Mouse (Mus musculus): ENCODE measurements at regions not wholly inside any gene's neighbourhood (a gene's known extent, or its start where the extent isn't known, plus 50 kb on each side); places are given as distances from the start of the nearest gene placed in this dataset.
"Not testable (repeated sequence)": the region's sequence is repeated elsewhere in the genome, so short reads cannot be mapped to it uniquely, and the experiment has no call there.

GRCm38 (mm10) chr12:107183283-107183682, 305.1 kb upstream of the 3110018I06Rik start:
- DNase-seq = no peak

DNA sequence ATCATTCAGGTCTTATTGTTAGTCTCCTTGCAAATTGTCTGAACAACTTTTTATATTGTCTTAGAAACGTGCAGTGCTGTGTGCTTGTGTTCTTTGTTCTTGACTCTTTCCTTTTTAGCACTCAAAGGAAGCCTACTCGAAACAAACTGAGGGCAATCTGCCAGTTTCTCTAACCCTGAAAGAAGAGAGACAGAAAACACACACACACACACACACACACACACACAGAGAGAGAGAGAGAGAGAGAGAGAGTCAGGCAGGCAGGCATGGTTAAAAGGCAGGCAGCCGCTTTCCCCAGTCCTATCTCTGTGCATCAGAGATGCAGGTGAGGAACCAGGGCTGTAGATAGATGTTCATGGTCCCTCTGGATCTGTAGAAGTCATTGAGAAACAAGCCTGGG, 304.0 kb upstream of the 3110018I06Rik start:
- no peak for DNase-seq

- no peak for DNase-seq
Observed at GRCm38 (mm10) chr12:107186361-107186760, 302.1 kb upstream of the 3110018I06Rik start.

DNA sequence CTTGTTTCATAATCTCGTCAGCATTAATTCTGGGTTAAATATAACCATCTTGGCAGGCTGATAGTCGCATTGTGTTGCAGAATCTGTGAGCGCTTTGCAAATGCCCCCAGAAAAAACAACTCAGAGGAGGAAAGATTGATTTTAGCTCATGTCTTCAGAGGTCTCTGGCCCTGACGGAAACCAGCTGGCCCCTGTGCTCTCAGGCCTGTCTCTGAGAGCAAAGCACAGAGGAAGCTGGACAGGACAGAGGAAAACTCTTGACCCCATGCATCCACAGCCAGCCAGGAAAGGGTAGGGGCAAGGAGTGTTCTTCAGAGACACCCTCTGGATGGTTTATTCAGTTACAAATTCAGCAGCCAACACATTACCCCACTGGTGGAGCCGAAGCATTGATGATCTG, 300.4 kb upstream of the 3110018I06Rik start:
- DNase-seq = no peak

GRCm38 (mm10) chr12:107198389-107199018, 289.9 kb upstream of the 3110018I06Rik start:
- no peak for DNase-seq

DNA sequence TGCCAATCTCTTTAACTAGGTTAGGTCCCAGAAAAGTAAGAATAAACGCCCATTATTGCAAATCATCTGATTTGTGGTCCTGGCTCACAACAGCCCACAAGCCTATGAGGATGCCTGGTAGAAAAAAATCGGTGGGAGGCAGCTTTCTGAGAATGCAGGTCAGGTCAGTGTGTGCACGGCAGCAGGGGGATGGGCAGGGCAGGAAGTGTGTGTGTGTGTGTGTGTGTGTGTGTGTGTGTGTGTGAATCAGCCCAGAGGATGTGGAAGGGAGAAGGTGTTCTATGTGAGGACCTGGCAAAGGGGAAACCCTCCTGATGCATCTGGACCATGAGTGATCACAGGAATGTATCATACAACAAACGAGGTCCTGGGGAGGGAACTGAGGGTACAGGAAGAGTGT, 287.5 kb upstream of the 3110018I06Rik start:
- no peak for DNase-seq

- DNase-seq = not testable (repeated sequence)
Observed at GRCm38 (mm10) chr12:107208826-107209225, 279.6 kb upstream of the 3110018I06Rik start.

DNA sequence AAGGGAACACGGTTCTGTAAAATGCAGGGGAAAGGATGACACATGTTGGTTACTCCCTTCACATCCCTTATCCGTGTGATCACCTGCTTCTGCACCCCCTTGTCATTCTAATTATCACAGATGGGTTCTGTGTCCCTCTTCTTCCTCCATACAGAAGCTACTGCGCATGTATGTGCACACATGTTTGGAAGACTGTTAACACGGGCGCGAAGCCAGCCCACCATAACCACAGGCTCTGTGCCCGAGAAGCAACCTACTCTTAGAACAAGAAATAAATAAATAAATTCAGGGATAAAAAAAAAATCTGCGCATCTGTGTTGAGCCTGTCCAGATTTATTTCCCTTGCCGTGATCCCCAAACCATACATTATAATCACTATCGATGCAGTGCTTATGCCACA, 275.6 kb upstream of the 3110018I06Rik start:
- DNase-seq = no peak

- no peak for DNase-seq
Observed at GRCm38 (mm10) chr12:107216119-107216518, 272.3 kb upstream of the 3110018I06Rik start.

- no peak for DNase-seq
Observed at GRCm38 (mm10) chr12:107221276-107221970, 267.0 kb upstream of the 3110018I06Rik start.

- DNase-seq = no peak
Observed at GRCm38 (mm10) chr12:107222106-107222505, 266.3 kb upstream of the 3110018I06Rik start.

DNA sequence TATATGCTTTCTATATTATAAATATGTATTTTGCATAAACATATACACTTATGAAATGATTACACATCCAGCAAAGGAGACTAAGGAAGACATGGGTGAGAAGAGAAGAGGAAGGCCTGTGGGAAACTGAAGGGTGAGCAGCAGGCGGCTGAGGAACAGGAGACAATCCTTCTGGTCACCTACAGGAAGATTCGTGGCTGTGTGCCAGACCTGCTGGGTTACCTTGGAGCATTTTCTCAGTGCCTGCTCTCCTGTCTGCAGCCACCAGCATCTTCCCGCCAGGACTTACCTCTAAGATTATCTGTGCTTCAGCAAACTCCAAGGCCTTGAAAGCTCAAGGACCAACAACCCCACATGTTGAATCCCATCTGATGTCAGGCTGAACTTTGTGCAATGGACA, 258.3 kb upstream of the 3110018I06Rik start:
- no peak for DNase-seq

GRCm38 (mm10) chr12:107231629-107232028, 256.8 kb upstream of the 3110018I06Rik start:
- DNase-seq = no peak

GRCm38 (mm10) chr12:107250747-107251470, 237.5 kb upstream of the 3110018I06Rik start:
- no peak for DNase-seq

- DNase-seq = no peak
Observed at GRCm38 (mm10) chr12:107251981-107252380, 236.5 kb upstream of the 3110018I06Rik start.

GRCm38 (mm10) chr12:107262076-107262475, 226.4 kb upstream of the 3110018I06Rik start:
- no peak for DNase-seq

DNA sequence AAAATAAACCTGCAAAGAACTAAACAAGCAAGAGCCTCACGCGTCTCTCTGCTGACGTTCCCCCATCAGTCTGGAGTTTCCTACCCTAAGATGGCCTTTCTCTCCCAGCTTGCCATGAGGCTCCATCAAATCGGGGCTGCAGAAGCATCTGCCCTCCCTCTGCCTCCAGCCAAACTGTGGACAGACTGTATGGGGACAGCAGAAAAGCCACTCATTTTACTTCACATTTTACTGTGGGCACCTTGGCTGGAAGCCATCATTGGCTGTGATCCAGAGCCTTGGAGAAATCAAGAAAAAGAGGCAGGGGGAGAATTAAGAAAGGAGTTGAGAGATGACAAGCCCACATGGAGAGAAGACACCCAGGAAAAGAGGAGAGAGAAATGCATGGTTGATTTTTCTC, 225.9 kb upstream of the 3110018I06Rik start:
- DNase-seq = no peak

- no peak for DNase-seq
Observed at GRCm38 (mm10) chr12:107266696-107267095, 221.7 kb upstream of the 3110018I06Rik start.

DNA sequence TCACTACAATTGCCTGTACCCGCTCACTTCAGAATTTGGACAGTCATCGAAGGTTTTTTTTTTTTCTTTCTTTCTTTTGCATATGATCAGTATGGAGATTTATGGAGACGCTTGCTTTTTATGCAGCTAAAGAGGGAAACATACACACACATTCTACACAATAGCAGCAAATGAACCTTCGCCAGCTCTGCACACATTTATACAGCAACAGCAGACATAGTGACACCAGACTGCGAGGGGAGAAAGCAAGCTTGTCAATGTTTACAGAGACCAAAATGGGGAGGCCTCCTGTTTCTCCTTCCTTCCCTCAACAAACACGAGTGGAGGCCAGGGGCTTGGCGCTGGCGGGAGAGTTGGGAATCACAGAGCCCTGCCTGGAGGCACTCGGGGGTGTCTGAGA, 202.8 kb upstream of the 3110018I06Rik start:
- DNase-seq = no peak

DNA sequence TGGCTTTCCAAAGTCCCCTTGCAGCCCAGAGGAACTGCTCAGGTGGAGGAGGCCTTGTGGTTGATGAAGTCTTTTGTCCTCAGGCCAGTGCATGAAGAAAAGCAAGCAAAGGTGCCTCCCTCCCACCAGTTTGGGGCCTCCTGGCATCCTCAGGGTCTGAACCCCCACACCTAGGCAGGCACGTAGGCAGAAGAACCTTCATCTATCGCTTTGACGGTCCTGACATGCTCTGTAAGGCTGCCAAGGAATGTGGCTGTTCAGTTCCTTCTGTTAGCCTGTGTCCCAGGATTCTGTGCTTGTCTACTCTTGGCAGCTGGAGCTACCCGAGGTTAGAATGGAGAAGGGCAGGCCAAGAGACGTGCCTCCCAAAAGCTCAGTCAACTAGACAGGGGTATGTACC, 197.1 kb upstream of the 3110018I06Rik start:
- no peak for DNase-seq

- no peak for DNase-seq
Observed at GRCm38 (mm10) chr12:107307094-107307740, 181.2 kb upstream of the 3110018I06Rik start.

- DNase-seq = no peak
Observed at GRCm38 (mm10) chr12:107315446-107315845, 173.0 kb upstream of the 3110018I06Rik start.

DNA sequence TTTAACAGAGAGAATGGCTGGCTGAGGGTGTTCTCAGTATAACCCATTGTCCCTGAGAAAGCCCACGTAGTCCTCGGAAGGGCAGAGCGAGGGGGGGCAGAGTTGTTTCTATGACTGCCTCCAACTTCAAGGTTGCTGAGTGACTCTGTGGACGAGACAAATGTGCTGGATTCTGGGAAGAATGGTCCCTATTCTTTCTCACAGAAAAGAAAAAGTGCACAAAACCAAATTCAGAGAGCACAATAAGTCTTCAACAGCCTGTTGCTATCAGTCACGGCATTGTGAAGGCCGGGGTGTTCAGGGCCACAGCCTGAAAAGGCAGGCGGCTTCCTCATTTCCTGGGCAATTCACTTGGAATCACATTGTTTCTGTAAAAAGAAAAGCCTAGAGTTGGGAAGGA, 165.6 kb upstream of the 3110018I06Rik start:
- no peak for DNase-seq

DNA sequence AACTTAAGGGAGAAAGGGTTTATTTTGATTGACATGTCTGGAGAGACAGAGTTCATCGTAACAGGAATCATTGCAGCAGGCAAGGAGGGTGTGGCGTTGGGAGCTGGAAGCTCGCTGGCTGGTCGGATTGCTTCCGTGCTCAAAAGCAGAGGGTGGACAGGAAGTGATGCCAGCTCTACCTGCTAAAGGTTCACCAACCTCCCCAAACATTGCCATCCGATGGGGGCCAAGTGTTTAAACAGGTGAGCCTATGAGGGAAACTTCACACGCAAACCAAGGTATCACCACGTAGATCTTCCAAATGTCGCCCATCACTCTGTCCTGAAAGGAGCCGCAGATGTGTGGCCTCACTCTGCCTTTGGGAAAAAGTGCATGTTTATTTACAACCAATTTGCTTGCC, 162.3 kb upstream of the 3110018I06Rik start:
- DNase-seq = no peak
